ENCODE assay signal across 14 mouse cellular contexts in genomic region chr9:48140485-48141411, GRCm38 (mm10).
DNase-seq lines count a peak whose midpoint lies in the region.
"Had no signal": no experiment of that assay in that cellular context is flagged by ENCODE, and none has a peak within 500 bp of the region (broad histone marks: within the 10 kb centered on the region; RNA-seq: fewer than 3 reads in every experiment).

No protein-coding gene starts in this region.

- DNase-seq in kidney, adult 9 months: peak; percentile 14
- no peak for DNase-seq in kidney, postnatal 10 days
- DNase-seq in embryo, embryonic 10.5 days (ENCODE audit: low spot score): peak; percentile 35
- peak; percentile 20 for DNase-seq in forelimb bud, embryonic 11.5 days (ENCODE audit: low read depth, low spot score)
- DNase-seq in retina, postnatal 1 day: peak; percentile 89
- DNase-seq in urinary bladder, postnatal 36 days (ENCODE audit: low spot score in 2 of 2): no peak
- DNase-seq in left cerebral cortex, adult 9 months (ENCODE audit: low spot score in 2 of 2): no peak
- DNase-seq: cerebellum, postnatal 25 days; heart, adult 18-20 months; kidney, adult 11 months; liver; liver, postnatal 0 days; lung, postnatal 14 days; right cerebral cortex, postnatal 14 days had no signal

Comparison
In these comparisons a context has a peak if more than half of its experiments do, and no peak if none do; other contexts are left out.
1. DNase-seq: peak in kidney, adult 9 months (single experiment), embryo, embryonic 10.5 days (single experiment), forelimb bud, embryonic 11.5 days (single experiment) and retina, postnatal 1 day (single experiment); none in kidney, postnatal 10 days (single experiment), urinary bladder, postnatal 36 days (0 of 2) and left cerebral cortex, adult 9 months (0 of 2).